Mouse (Mus musculus): ENCODE measurements around the gene Teddm3.
"Not testable (repeated sequence)": the region's sequence is repeated elsewhere in the genome, so short reads cannot be mapped to it uniquely, and the experiment has no call there.

The Teddm3 gene

GRCm38 (mm10) chr16:21153900-21154299, at the start of gene Teddm3:
Teddm3 (minus strand) TSS chr16:21154000.
- not testable (repeated sequence) for DNase-seq

GRCm38 (mm10) chr16:21202731-21203130, 48.9 kb upstream of the Teddm3 start:
- no peak for DNase-seq

GRCm38 (mm10) chr16:21199426-21199825, 45.6 kb upstream of the Teddm3 start:
- DNase-seq, result no peak

- DNase-seq, result no peak
Measured at GRCm38 (mm10) chr16:21198529-21198928, 44.7 kb upstream of the Teddm3 start.

- DNase-seq, result no peak
Measured at GRCm38 (mm10) chr16:21198006-21198405, 44.2 kb upstream of the Teddm3 start.

- no peak for DNase-seq
Measured at GRCm38 (mm10) chr16:21197542-21197941, 43.7 kb upstream of the Teddm3 start.

GRCm38 (mm10) chr16:21196576-21196975, 42.8 kb upstream of the Teddm3 start:
- no peak for DNase-seq

GRCm38 (mm10) chr16:21195260-21195866, 41.6 kb upstream of the Teddm3 start:
- no peak for DNase-seq

- no peak for DNase-seq
Measured at GRCm38 (mm10) chr16:21194182-21194581, 40.4 kb upstream of the Teddm3 start.

- no peak for DNase-seq
Measured at GRCm38 (mm10) chr16:21192509-21193354, 38.9 kb upstream of the Teddm3 start.

- no peak for DNase-seq
Measured at GRCm38 (mm10) chr16:21191569-21191968, 37.8 kb upstream of the Teddm3 start.

- DNase-seq, result no peak
Measured at GRCm38 (mm10) chr16:21188345-21188744, 34.5 kb upstream of the Teddm3 start.

GRCm38 (mm10) chr16:21187568-21187967, 33.8 kb upstream of the Teddm3 start:
- DNase-seq, result no peak

GRCm38 (mm10) chr16:21184697-21185096, 30.9 kb upstream of the Teddm3 start:
- no peak for DNase-seq

- no peak for DNase-seq
Measured at GRCm38 (mm10) chr16:21182108-21182507, 28.3 kb upstream of the Teddm3 start.

GRCm38 (mm10) chr16:21175236-21175635, 21.4 kb upstream of the Teddm3 start:
- DNase-seq, result no peak

GRCm38 (mm10) chr16:21168730-21169129, 14.9 kb upstream of the Teddm3 start:
- no peak for DNase-seq

GRCm38 (mm10) chr16:21165343-21166220, 11.8 kb upstream of the Teddm3 start:
- not testable (repeated sequence) for DNase-seq

GRCm38 (mm10) chr16:21163423-21163822, 9.6 kb upstream of the Teddm3 start:
- not testable (repeated sequence) for DNase-seq

GRCm38 (mm10) chr16:21159226-21159625, 5.4 kb upstream of the Teddm3 start:
- not testable (repeated sequence) for DNase-seq

- DNase-seq, result not testable (repeated sequence)
Measured at GRCm38 (mm10) chr16:21156261-21156660, 2.5 kb upstream of the Teddm3 start.

- DNase-seq, result no peak
Measured at GRCm38 (mm10) chr16:21151564-21152361, 2.0 kb downstream of the Teddm3 start.

All from thymus, adult 18-20 months (tissue).